Mouse (Mus musculus) megakaryocyte, embryonic 14.5 days (primary cell): ENCODE results near the gene Vti1b. TPM values are rescaled to one million over a fixed set of nuclear protein-coding genes. Genes with fewer than 3 reads are reported as not detected.

Source experiments
- H3K27me3 ChIP-seq: replicated peaks from 2 replicates; pipeline ENCODE3; 2012; ENCODE audit warnings: inconsistent platforms
- H3K36me3 ChIP-seq: replicated peaks from 2 replicates; pipeline ENCODE3; 2012; ENCODE audit warnings: low read length, inconsistent platforms, mixed read lengths
- H3K4me1 ChIP-seq: 2 replicates; pipeline ENCODE4 v1.6.1; 2012; ENCODE audit warnings: inconsistent platforms
- H3K4me3 ChIP-seq: replicated peaks from 2 replicates; pipeline ENCODE3; 2012; ENCODE audit warnings: moderate library complexity, mild to moderate bottlenecking, inconsistent platforms
- H3K9me3 ChIP-seq: 2 replicates; pipeline ENCODE4 v1.6.1; 2012; ENCODE audit warnings: inconsistent platforms
- FLI1 ChIP-seq: IDR thresholded peaks from 2 replicates; pipeline ENCODE4 v1.6.1; 2012; ENCODE audit warnings: low read length, inconsistent platforms, mixed read lengths
- GATA1 ChIP-seq: IDR thresholded peaks from 3 replicates; pipeline ENCODE4 v1.6.1; 2012; ENCODE audit warnings: mixed read lengths, low read length, inconsistent platforms, borderline replicate concordance
- polyA plus RNA-seq: library from polyadenylated mRNA; stranded (reverse); fragments of >175 nt; gene quantifications from 2 replicates; pipeline ENCODE4 v1.2.3, GENCODE M21; 2012; ENCODE audit warnings: low replicate concordance; ENCODE audit not compliant: insufficient read depth

Gene Vti1b
- polyA plus RNA-seq, 1 experiment, result 102 TPM

GRCm38 (mm10) chr12:79175998-79176397 lies 3.5 kb upstream of the Vti1b start:
- H3K9me3 ChIP-seq, result no peaks in the 10 kb centered on the region
- H3K27me3 ChIP-seq, result no peaks in the 10 kb centered on the region
- no peak overlapping the region for H3K4me3 ChIP-seq
- H3K36me3 ChIP-seq, result peaks cover 71% of the 10 kb centered on the region
- H3K4me1 ChIP-seq, result peaks cover 12% of the 10 kb centered on the region
- TF ChIP-seq FLI1, result no peak
- no peak for TF ChIP-seq GATA1

DNA sequence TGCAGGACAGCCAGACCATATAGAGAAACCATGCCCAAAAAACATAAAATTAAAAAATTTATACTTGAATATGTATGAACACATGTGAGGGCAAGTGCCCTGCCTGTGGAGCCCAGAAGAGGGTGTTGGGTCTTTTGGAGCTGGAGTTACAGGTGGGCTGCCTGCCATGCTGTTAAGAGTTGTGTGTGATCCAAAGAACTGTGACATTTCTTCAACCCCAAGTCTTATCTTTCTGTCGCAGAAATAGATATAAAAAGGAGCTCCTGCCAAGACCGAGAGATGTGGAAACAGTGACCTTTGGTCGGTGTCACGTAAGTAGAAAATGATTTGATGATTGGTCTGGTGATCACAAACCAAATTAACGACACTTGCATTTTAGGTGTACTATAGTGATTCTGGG lies 1.3 kb upstream of the Vti1b start:
- Histone ChIP-seq H3K36me3 (peaks cover 61% of the 10 kb centered on the region), H3K4me3 (no peak overlapping the region), H3K9me3 (no peaks in the 10 kb centered on the region), H3K4me1 (peaks cover 33% of the 10 kb centered on the region), H3K27me3 (no peaks in the 10 kb centered on the region)
- TF ChIP-seq GATA1 (no peak), FLI1 (no peak)

- Histone ChIP-seq H3K36me3 (peaks cover 49% of the 10 kb centered on the region), H3K9me3 (no peaks in the 10 kb centered on the region), H3K4me3 (peak overlapping the region; percentile 98), H3K27me3 (no peaks in the 10 kb centered on the region), H3K4me1 (peaks cover 47% of the 10 kb centered on the region)
- TF ChIP-seq FLI1 (no peak), GATA1 (no peak)
Observed at GRCm38 (mm10) chr12:79171269-79171995, 1.0 kb downstream of the Vti1b start.

- Histone ChIP-seq H3K9me3 (no peaks in the 10 kb centered on the region), H3K36me3 (peaks cover 49% of the 10 kb centered on the region)
Observed at GRCm38 (mm10) chr12:79170421-79170820, 2.0 kb downstream of the Vti1b start.

GRCm38 (mm10) chr12:79169173-79169572 lies 3.3 kb downstream of the Vti1b start:
- no peak overlapping the region for H3K4me3 ChIP-seq
- H3K4me1 ChIP-seq, result peaks cover 47% of the 10 kb centered on the region
- H3K36me3 ChIP-seq, result peaks cover 49% of the 10 kb centered on the region
- H3K9me3 ChIP-seq, result no peaks in the 10 kb centered on the region
- H3K27me3 ChIP-seq, result no peaks in the 10 kb centered on the region
- no peak for TF ChIP-seq GATA1
- no peak for TF ChIP-seq FLI1

More at GRCm38 (mm10) chr12:79170421-79170820, 2.0 kb downstream of the Vti1b start:
- Histone ChIP-seq H3K4me1 (peaks cover 47% of the 10 kb centered on the region), H3K27me3 (no peaks in the 10 kb centered on the region), H3K4me3 (no peak overlapping the region)
- TF ChIP-seq GATA1 (no peak), FLI1 (no peak)

DNA sequence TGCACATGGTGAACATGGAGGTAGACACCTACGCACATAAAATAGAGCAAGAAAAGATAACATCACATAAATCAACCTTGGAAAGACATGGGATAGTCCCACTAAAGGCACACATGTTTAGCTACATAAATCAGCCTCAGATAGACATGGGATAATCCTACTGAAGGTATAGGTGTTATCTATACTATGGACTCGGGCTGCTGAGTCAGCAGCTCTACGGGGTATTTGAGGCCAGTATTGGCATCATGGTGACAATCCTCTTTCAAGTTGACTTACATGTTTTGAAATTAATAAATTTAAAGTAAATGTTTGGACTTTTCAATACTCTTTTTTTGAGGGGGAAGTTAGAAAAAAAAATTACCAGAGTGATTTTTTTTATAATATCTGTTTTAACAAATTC lies 9.6 kb downstream of the Vti1b start:
- Histone ChIP-seq H3K9me3 (no peaks in the 10 kb centered on the region), H3K4me3 (no peak overlapping the region), H3K4me1 (peaks cover 6% of the 10 kb centered on the region; the same call in 1 of the 2 replicates), H3K27me3 (no peaks in the 10 kb centered on the region), H3K36me3 (peaks cover 95% of the 10 kb centered on the region)
- TF ChIP-seq FLI1 (no peak), GATA1 (no peak)

DNA sequence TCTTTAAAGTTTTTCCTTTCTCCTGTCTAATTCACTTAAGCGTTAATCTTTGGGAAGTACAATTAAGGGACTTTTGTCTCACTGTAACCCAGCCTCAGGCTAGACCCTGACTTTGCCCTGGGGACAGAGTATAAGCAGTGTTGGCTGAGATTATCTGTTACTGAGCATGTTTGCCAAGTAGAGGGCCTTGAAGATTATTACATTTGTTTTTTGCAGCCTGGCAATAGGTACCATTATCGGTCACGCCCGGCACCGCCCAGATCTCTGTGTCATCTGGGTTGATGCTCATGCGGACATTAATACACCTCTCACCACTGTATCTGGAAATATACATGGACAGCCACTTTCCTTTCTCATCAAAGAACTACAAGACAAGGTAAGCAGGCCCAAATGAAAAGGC lies 22.8 kb downstream of the Vti1b start:
- Histone ChIP-seq H3K36me3 (peaks cover 85% of the 10 kb centered on the region), H3K27me3 (no peaks in the 10 kb centered on the region), H3K4me1 (no peaks in the 10 kb centered on the region; the same call in 1 of the 2 replicates), H3K4me3 (no peak overlapping the region), H3K9me3 (no peaks in the 10 kb centered on the region)
- TF ChIP-seq FLI1, result no peak
- no peak for TF ChIP-seq GATA1

- peaks cover 15% of the 10 kb centered on the region for H3K36me3 ChIP-seq
- H3K27me3 ChIP-seq, result peaks cover 2% of the 10 kb centered on the region
Observed at GRCm38 (mm10) chr12:79141384-79141783, 31.1 kb downstream of the Vti1b start.

GRCm38 (mm10) chr12:79140811-79141210 lies 31.7 kb downstream of the Vti1b start:
- Histone ChIP-seq H3K4me3 (no peak overlapping the region), H3K9me3 (no peaks in the 10 kb centered on the region), H3K36me3 (peaks cover 9% of the 10 kb centered on the region), H3K27me3 (peaks cover 2% of the 10 kb centered on the region), H3K4me1 (peaks cover 3% of the 10 kb centered on the region; the same call in 1 of the 2 replicates)
- no peak for TF ChIP-seq GATA1
- no peak for TF ChIP-seq FLI1

More at GRCm38 (mm10) chr12:79141384-79141783, 31.1 kb downstream of the Vti1b start:
- no peaks in the 10 kb centered on the region for H3K9me3 ChIP-seq
- peaks cover 3% of the 10 kb centered on the region; the same call in 1 of the 2 replicates for H3K4me1 ChIP-seq
- TF ChIP-seq GATA1 (no peak), FLI1 (no peak)
- no peak overlapping the region for H3K4me3 ChIP-seq

DNA sequence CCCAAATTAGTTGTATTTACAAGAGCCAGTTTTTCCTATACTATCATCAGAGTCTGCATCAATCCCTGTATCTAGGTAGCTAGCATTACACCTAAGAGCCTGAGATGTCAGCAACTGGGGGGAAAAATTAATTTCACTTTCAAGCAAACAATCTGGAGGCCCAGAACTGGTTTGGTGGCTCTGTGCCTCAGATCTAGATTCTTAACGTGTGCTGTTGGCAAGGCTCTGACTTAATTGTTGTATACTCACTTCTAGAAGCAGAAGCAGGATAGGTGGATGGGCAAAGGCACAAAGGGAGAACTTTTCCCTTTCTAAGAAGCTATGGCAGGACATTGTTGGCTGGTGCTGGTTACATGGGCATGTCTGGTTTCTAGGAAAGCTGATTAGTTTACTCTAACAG lies 33.0 kb downstream of the Vti1b start:
- Histone ChIP-seq H3K36me3 (peaks cover 2% of the 10 kb centered on the region), H3K4me3 (no peak overlapping the region), H3K4me1 (peaks cover 7% of the 10 kb centered on the region; the same call in 1 of the 2 replicates), H3K27me3 (peaks cover 8% of the 10 kb centered on the region), H3K9me3 (no peaks in the 10 kb centered on the region)
- TF ChIP-seq FLI1, result no peak
- no peak for TF ChIP-seq GATA1
